Mouse (Mus musculus) cerebellum, postnatal 4 days (tissue): ENCODE results near the gene Shisa6.

Source experiments
- DNase-seq, 2 experiments: peaks; one replicate each; pipeline ENCODE4 v3.0.0; 2022; ENCODE audit warnings: low spot score in 2 of 2, mixed read lengths in 1 of 2

Gene Shisa6

DNA sequence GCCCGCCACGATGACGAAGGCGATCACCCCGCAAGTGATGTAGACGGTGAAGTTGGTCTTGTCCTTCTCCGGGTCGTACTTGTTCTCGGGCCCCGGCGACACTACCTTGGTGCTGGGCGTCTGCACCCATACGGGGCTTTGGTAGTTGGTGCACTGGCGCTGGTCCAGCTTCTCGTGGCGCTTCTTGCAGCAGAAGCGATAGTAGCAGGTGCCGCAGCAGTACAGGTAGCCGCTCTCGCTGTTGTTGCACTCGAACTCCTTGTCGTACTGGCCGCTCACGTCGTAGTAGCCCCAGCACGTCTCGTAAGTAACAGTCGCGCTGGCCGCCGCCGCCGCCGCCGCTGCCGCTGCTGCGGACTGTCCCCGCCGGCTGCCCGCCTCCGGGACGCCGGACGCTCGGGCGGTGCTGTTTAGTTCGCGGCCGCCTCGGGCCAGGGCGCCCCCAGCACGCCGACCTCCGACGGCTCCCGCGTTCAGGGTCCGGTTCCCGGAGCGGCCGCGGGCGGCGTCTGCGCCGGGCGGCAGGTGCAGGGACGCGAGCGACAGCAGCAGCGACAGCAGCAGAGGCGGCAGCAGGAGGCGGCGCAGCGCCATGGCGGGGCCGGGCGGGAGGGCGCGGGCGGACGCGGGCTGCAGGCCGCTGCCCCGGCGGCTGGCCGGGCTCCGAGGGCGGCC lies at the start of gene Shisa6:
Gene Shisa6, minus strand, starts transcription at position 594 of the 675 bp plus-strand sequence.
- DNase-seq, result no peak

GRCm38 (mm10) chr11:66573888-66574287 lies 48.1 kb upstream of the Shisa6 start:
- DNase-seq, result no peak

DNA sequence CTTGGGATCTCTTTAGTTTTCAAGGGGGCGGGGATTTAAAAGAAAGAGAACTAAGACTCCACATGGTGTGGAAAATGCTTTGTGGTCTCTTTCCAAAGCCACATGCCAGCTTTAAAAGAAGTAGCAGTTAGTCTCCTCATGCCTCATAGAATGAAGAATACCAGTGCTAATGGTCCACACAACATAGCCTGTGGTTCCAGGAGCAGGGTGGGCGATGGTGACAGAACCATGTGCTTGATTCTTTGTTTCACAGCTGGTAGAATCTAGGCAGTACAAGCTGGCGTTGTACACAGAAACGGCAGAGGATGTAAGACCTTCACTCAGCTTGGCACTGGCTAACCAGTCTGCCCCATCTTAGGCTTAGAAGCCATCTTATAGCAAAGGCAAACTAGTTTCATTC lies 43.3 kb upstream of the Shisa6 start:
- no peak for DNase-seq

DNA sequence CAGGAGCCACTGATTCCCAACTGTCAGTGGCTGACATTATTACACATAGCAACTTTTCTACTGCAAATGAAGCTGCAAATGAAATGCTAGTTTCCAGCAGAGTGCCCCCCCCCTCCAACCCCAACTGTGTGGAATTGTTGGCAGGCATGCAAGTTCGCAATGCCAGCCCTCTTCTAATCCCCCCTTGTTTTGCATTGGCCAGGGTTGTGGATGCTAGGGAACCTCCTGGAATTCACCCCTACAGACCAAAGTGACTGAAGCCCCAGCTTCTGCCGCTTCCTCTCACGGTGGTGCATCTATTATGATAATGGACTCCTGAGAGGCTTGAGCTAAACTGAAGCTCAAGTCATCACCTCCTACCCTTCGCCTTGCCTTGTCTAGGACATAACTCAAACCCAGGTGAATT lies 42.6 kb upstream of the Shisa6 start:
- peak in 1 of 2 experiments; percentile 18 for DNase-seq

GRCm38 (mm10) chr11:66567382-66567781 lies 41.6 kb upstream of the Shisa6 start:
- DNase-seq, result no peak

- DNase-seq, result no peak
These were observed 36.5 kb upstream of the Shisa6 start for GRCm38 (mm10) chr11:66562274-66562673.

DNA sequence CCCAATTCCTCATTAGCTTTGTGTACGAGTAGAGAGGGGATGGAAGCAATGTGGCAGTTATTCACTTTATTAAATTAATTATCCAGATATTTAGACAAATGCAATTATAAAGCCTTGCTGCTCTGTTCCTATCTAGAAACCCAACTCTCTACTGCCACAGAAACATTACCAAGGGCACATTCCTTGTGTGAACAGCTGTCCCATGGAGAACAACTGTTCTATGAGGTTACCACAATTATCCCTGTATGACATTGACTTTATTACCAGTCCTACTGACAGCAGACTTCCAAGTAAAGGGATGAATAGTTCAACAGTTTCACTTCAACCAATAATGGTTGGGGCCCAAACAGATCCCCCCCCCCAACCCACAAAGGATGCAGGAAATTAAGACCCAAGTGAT lies 12.1 kb upstream of the Shisa6 start:
- no peak for DNase-seq

GRCm38 (mm10) chr11:66535866-66536265 lies 10.1 kb upstream of the Shisa6 start:
- DNase-seq, result no peak

GRCm38 (mm10) chr11:66535156-66535555 lies 9.4 kb upstream of the Shisa6 start:
- no peak for DNase-seq

DNA sequence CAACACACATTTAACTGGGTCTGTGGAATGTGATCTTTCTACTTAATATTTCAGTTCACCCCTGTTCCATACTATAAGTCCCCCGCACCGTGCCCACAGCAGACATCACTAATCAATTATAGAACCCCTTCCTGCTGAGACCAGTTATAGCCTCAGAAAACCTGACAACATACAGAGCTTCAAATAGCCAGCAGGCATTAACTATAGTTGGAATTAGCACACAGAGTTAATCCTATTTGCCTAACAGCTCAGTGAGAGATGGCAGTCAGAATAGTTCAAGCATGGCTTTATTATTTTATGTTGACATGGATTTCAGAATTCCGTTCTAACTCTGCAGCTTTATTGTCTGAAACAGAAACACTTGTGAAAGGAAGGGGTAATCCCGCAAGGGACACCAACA lies 8.5 kb upstream of the Shisa6 start:
- no peak for DNase-seq

DNA sequence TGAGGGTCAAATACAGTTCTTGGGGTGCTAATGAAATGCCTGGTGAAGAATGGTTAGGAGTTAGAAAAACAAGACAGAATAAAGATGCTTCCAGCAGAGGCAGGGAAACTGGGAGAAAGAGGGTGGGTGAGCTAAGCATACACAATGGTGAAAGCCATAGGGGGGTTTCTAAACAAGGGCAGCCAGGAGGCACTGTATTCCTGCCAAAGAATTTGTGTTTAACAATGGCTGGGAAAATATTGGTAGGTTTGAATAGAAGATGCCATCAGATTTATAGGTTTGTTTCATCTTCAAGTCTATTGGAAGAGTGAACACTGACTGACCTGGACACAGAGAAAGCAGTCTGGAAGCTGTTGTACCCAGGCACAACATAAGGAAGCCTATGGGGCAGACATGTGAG lies 2.4 kb upstream of the Shisa6 start:
- no peak for DNase-seq

- peak; percentile 11 to 24 for DNase-seq
These were observed 1.6 kb upstream of the Shisa6 start for GRCm38 (mm10) chr11:66527343-66527742.

GRCm38 (mm10) chr11:66526981-66527320 lies 1.2 kb upstream of the Shisa6 start:
- DNase-seq, result no peak

DNA sequence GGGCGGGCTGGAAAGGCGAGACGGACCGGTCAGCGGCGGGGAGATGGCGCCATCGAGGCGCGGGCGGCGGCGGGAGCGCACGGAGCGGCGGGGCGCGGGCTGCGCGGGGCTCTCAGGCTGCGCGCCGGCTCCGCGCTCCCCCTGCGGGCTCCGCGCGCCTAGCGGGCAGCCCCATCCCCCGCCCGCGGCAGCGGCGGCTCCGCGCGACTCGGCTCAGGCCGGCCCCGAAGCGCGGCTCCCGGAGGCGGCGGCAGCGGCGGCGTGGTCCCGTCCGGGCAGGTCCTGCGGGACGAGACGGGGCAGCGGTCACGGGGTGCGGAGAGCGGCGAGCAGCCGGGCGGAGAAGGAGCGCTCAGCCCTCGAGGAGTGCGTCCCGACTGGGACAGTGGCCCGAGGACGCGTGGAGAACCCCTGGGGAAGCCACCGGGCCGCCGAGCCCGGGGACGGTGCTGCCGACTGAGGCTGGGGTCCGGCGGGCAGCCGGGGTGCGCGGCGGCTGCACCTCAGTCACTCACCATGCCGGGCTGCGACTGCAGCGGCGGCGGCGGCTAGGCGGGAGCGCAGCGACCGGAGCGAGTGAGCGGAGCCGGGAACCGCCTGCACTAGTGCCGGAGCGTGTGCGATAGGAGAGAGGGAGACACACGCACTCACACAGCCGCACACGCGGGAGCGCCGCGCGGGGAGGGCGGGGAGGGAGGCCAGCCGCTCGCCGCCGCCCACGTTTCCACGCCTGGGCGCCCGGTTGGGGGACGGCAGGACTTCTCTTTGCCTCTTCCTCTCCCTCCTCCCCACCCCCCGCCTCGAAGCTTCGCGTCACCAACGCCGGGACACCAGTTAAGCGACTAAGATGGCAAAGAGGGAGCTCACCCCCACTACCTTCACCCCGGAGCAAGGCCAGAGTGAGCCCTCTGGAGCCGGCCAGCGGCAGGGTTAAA lies 549 bp upstream of the Shisa6 start:
- DNase-seq, result peak in 1 of 2 experiments; percentile 42

- no peak for DNase-seq
These were observed 1.5 kb downstream of the Shisa6 start for GRCm38 (mm10) chr11:66524251-66524650.

GRCm38 (mm10) chr11:66522376-66522775 lies 3.4 kb downstream of the Shisa6 start:
- no peak for DNase-seq

GRCm38 (mm10) chr11:66519386-66519785 lies 6.4 kb downstream of the Shisa6 start:
- no peak for DNase-seq

GRCm38 (mm10) chr11:66514346-66514745 lies 11.4 kb downstream of the Shisa6 start:
- no peak for DNase-seq

GRCm38 (mm10) chr11:66500951-66501350 lies 24.8 kb downstream of the Shisa6 start:
- no peak for DNase-seq

GRCm38 (mm10) chr11:66498857-66499445 lies 26.8 kb downstream of the Shisa6 start:
- DNase-seq, result no peak

DNA sequence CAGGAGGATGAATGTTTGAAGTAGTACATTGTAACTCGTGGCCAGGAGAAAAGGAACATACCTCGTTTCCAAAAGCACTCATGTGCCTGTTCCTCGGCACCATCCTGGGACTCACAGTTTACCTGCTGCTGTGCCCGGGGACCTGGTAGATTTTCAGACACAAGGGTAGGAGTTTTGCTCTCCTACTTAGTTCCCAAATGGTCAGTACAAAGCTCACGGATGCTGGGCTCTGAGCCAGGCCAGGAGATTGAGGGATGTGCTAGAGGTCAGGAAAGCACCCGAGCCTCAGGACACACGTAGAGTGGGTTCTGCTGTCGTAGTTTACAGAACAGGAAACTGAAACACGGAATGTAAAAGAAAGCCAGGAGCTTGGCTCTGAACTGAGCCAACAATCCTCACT lies 29.5 kb downstream of the Shisa6 start:
- DNase-seq, result no peak

DNA sequence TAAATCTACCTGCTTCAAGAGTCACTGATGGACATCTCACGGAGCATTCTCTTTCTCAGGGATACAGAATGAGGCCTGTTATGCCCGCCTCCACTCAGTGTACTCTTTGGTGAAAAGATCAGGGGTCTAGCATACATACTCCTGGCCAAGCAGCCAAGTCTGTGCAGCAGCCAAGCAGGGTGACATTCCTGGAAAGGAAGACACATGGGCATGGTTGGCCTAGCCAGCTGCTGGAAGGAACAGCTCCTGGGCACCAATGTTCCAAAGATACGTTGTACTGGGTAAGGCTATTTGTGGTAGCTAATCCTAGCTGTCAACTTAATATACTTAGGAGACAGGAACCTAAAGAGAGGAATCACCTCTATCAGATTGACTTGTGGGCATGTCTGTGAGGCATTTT lies 31.4 kb downstream of the Shisa6 start:
- DNase-seq, result no peak

DNA sequence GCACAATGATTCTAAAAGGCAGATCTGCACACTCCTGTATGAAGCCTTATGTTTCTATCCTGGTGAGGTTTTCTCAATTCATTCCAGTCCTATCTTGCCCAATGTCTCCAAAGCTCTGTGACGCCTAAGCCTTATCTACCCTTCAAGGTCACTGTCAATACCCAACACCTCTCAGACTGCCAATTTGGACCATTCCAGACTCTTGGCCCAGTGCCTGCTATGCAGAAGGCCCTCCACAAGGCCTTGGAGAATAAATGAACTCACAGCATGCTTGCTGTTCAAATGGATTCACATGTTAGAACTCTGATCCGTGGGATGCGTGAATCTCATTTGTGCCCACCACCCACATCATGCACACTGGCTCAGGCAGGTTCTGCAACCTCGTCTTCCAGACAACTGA lies 38.0 kb downstream of the Shisa6 start:
- DNase-seq, result peak; percentile 26 to 65
